Comparison of ENCODE assay signal across 8 mouse cellular contexts in the genomic region with DNA sequence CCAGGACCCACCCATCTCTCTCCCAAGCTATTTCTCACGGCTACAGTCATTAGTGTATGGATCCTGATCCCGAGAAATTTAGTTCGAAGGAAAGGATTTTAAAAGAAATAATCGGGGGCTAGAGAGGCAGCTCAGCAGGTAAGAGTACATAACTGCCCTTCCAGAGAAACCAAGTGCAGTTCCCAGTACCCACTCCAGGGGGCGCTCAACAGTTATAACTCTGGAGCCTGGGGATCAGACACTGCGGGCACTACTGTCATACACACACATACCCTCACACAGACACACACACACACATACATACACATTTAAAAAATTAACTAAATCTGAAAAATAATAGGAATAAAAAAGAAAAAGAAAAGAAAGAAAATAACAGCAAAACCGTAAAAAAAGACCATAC. TPM values are rescaled to one million over a fixed set of nuclear protein-coding genes. Genes with fewer than 3 reads are reported as not detected.
DNase-seq lines count a peak whose midpoint lies in the region; TF ChIP-seq lines count a peak whose summit lies in the region.

No protein-coding gene starts in this region.

- no peak for TF ChIP-seq POLR2A in thymus, adult 2 months (IDR thresholded peaks at IDR 0.05; ENCODE audit: control insufficient read depth, extremely low read depth, insufficient read depth, low read length, poor library complexity)

- H3K4me3 ChIP-seq in gastrocnemius, adult 2 months = no peak overlapping the region
- no peak overlapping the region for H3K4me3 ChIP-seq in thymus, adult 2 months (ENCODE audit: control insufficient read depth, insufficient read depth, low read length)

- H3K4me1 ChIP-seq in thymus, adult 2 months (replicated peaks; ENCODE audit: control insufficient read depth, insufficient read depth, low read length) = no peaks in the 10 kb centered on the region

- no peaks in the 10 kb centered on the region for H3K36me3 ChIP-seq in thymus, adult 2 months (ENCODE audit: control insufficient read depth, insufficient read depth, low read length)

- peak; percentile 68 for TF ChIP-seq CTCF in gastrocnemius, adult 2 months (IDR thresholded peaks at IDR 0.05)
- no peak for TF ChIP-seq CTCF in thymus, adult 2 months (IDR thresholded peaks at IDR 0.05; ENCODE audit: borderline replicate concordance, control insufficient read depth, extremely low read depth, insufficient read depth, low read length, poor library complexity)

- H3K27me3 ChIP-seq in thymus, adult 2 months (ENCODE audit: control insufficient read depth, insufficient read depth, low read length) = no peaks in the 10 kb centered on the region

- intact Hi-C loops in gastrocnemius, adult 2 months (cut with DNase I) = no loop called here

- peak; percentile 37 for DNase-seq in gastrocnemius, adult 2 months
- DNase-seq in gastrocnemius, adult 8-10 months (ENCODE audit: low spot score in 2 of 2) = no peak
- peak; percentile 57 for DNase-seq in 416B (ENCODE audit: low read depth)
- DNase-seq in ZHBTc4 (ENCODE audit: low read depth, low spot score) = peak; percentile 54
- peak; percentile 73 for DNase-seq in embryo, embryonic 10.5 days (ENCODE audit: low spot score)
- peak; percentile 73 for DNase-seq in layer of hippocampus, adult 11-12 months (ENCODE audit: low spot score)
- peak; percentile 73 for DNase-seq in lung, postnatal 36 days
- peak; percentile 74 for DNase-seq in thymus, adult 2 months

- H3K27ac ChIP-seq in gastrocnemius, adult 2 months = no peak overlapping the region
- H3K27ac ChIP-seq in thymus, adult 2 months (ENCODE audit: control insufficient read depth, insufficient read depth, low read length) = no peak overlapping the region

- WGBS in thymus, adult 2 months = 27% methylated on average over 7 of the region's 7 CpGs

RNA-seq across cellular contexts. Expression of a gene that starts 23.8 kb away (rescaled TPM):
- total RNA-seq in gastrocnemius, adult 2 months (2021) = under 1 TPM; 0.13 to 0.14 TPM
- under 1 TPM; 0.07 to 0.49 (median 0.08) TPM for total RNA-seq in gastrocnemius, adult 8-10 months (2022)
- 1.1 and 1.9 TPM in 2 replicates for polyA plus RNA-seq in thymus, adult 2 months (2012; rRNA removed)

RNA-seq across cellular contexts. Expression of a gene that starts 44.2 kb away (rescaled TPM):
- total RNA-seq in gastrocnemius, adult 2 months (2021) = under 1 TPM in 1 of 2 experiments, not detected in 1; 0.33 TPM
- under 1 TPM in 2 of 4 experiments, not detected in 2; 0.07 to 0.20 TPM for total RNA-seq in gastrocnemius, adult 8-10 months (2022)
- 16.4 and 21.0 TPM in 2 replicates for polyA plus RNA-seq in thymus, adult 2 months (2012; rRNA removed)

RNA-seq across cellular contexts. Expression of a gene that starts 52.2 kb away (rescaled TPM):
- 1 to 10 TPM; 3.8 to 4.3 TPM for total RNA-seq in gastrocnemius, adult 2 months (2021)
- 1 to 10 TPM; 3.2 to 4.7 (median 3.4) TPM for total RNA-seq in gastrocnemius, adult 8-10 months (2022)
- 39.0 and 49.5 TPM in 2 replicates for polyA plus RNA-seq in thymus, adult 2 months (2012; rRNA removed)

Comparison
In these comparisons a context has a peak if more than half of its experiments do, and no peak if none do; other contexts are left out.
1. DNase-seq: peak in gastrocnemius, adult 2 months (single experiment), 416B (single experiment), ZHBTc4 (single experiment), embryo, embryonic 10.5 days (single experiment), layer of hippocampus, adult 11-12 months (single experiment), lung, postnatal 36 days (single experiment) and thymus, adult 2 months (single experiment); none in gastrocnemius, adult 8-10 months (0 of 2).